Mouse (Mus musculus) hindbrain, embryonic 13.5 days (tissue): Measurements from ENCODE around the gene Zfp523. TPM values are rescaled to one million over a fixed set of nuclear protein-coding genes. Genes with fewer than 3 reads are reported as not detected.

Experiments used
- ATAC-seq: fragments of 200-750 bp; cut with Nextera tagmentation; 2 replicates; pipeline ENCODE4 v1.8.0; 2017; ENCODE audit warnings: moderate TSS enrichment; ENCODE audit not compliant: low FRiP score
- H3K27ac ChIP-seq: fragments of 300-500 bp; sonication (generic); 2 replicates; pipeline ENCODE4 v1.5.1; 2015; ENCODE audit warnings: inconsistent platforms, mild to moderate bottlenecking, moderate library complexity
- H3K27me3 ChIP-seq: fragments of 300-500 bp; sonication (generic); 2 replicates; pipeline ENCODE4 v1.6.1; 2015; ENCODE audit warnings: mild to moderate bottlenecking, inconsistent platforms
- H3K36me3 ChIP-seq: fragments of 300-500 bp; sonication (generic); 2 replicates; pipeline ENCODE4 v1.6.1; 2015; ENCODE audit warnings: mild to moderate bottlenecking, inconsistent platforms
- H3K4me1 ChIP-seq: fragments of 300-500 bp; sonication (generic); replicated peaks from 2 replicates; pipeline ENCODE4 v1.6.1; 2015; ENCODE audit warnings: inconsistent platforms
- H3K4me2 ChIP-seq: fragments of 300-500 bp; sonication (generic); 2 replicates; pipeline ENCODE4 v1.6.1; 2015; ENCODE audit warnings: inconsistent platforms, mild to moderate bottlenecking, moderate library complexity
- H3K4me3 ChIP-seq: fragments of 300-500 bp; sonication (generic); 2 replicates; pipeline ENCODE4 v1.5.1; 2015; ENCODE audit warnings: mild to moderate bottlenecking, inconsistent platforms
- H3K9ac ChIP-seq: fragments of 300-500 bp; sonication (generic); 2 replicates; pipeline ENCODE4 v1.6.1; 2015; ENCODE audit warnings: mild to moderate bottlenecking, inconsistent platforms
- H3K9me3 ChIP-seq: fragments of 300-500 bp; sonication (generic); 2 replicates; pipeline ENCODE4 v1.6.1; 2016; ENCODE audit warnings: inconsistent platforms
- WGBS: fragments of 180-500 bp; shearing (Covaris S2); methylation state at CpG from one replicate; pipeline ENCODE4 v1.1.7; 2015; 5-methylcytosine and 5-hydroxymethylcytosine counted together
- polyA plus RNA-seq: library from polyadenylated mRNA; unstranded; fragments of >200 nt; fragmentation: Nextera tagmentation; extraction: Ambion mirVana; gene quantifications from 2 replicates; pipeline ENCODE4 v1.2.1, GENCODE M21; 2015

The Zfp523 gene
- polyA plus RNA-seq = 40.2 and 41.6 TPM in 2 replicates

- WGBS = under 1% methylated on average over 75 of the region's 82 CpGs
- peak within 1 kb of the TSS; percentile 89 for H3K4me2 ChIP-seq
- peaks cover 71% of the 10 kb centered on the region for H3K4me1 ChIP-seq
- H3K27me3 ChIP-seq = no peaks in the 10 kb centered on the region
- ATAC-seq = peak; percentile 88
- H3K36me3 ChIP-seq = peaks cover 13% of the 10 kb centered on the region; the same call in 1 of the 2 replicates
- peak within 1 kb of the TSS; percentile 86 for H3K4me3 ChIP-seq
- peak within 1 kb of the TSS; percentile 98 for H3K9ac ChIP-seq
- no peaks in the 10 kb centered on the region for H3K9me3 ChIP-seq
- H3K27ac ChIP-seq = peak within 1 kb of the TSS; percentile 95
These were observed at the start of gene Zfp523 for GRCm38 (mm10) chr17:28176775-28177539. Gene Zfp523, plus strand, starts transcription at chr17:28177129.

- no peak for ATAC-seq
- Histone ChIP-seq H3K27ac (no peak overlapping the region), H3K4me1 (peaks cover 12% of the 10 kb centered on the region; the same call in 1 of the 2 replicates), H3K9ac (no peak overlapping the region), H3K27me3 (no peaks in the 10 kb centered on the region), H3K4me3 (no peak overlapping the region), H3K4me2 (no peak overlapping the region), H3K36me3 (no peaks in the 10 kb centered on the region), H3K9me3 (no peaks in the 10 kb centered on the region)
- WGBS = 88% methylated on average over 5 of the region's 5 CpGs
These were observed 47.1 kb upstream of the Zfp523 start for GRCm38 (mm10) chr17:28129796-28130195.

GRCm38 (mm10) chr17:28130391-28131125 is 46.4 kb upstream of the Zfp523 start:
- Histone ChIP-seq H3K4me2 (no peak overlapping the region), H3K9ac (no peak overlapping the region), H3K27me3 (no peaks in the 10 kb centered on the region), H3K4me1 (peaks cover 11% of the 10 kb centered on the region; the same call in 1 of the 2 replicates), H3K36me3 (no peaks in the 10 kb centered on the region), H3K4me3 (no peak overlapping the region), H3K9me3 (no peaks in the 10 kb centered on the region), H3K27ac (no peak overlapping the region)
- no peak for ATAC-seq
- WGBS = 63% methylated on average over 5 of the region's 5 CpGs

GRCm38 (mm10) chr17:28131156-28131555 is 45.8 kb upstream of the Zfp523 start:
- no peak overlapping the region for H3K4me2 ChIP-seq
- H3K27me3 ChIP-seq = no peaks in the 10 kb centered on the region
- H3K36me3 ChIP-seq = no peaks in the 10 kb centered on the region
- peaks cover 14% of the 10 kb centered on the region; the same call in 1 of the 2 replicates for H3K4me1 ChIP-seq
- no peak overlapping the region; the same call in 1 of the 2 replicates for H3K27ac ChIP-seq
- H3K9ac ChIP-seq = 0 out of 2 replicates have a peak overlapping the region, but pooled peaks have one; percentile 29
- H3K4me3 ChIP-seq = no peak overlapping the region
- no peak for ATAC-seq
- H3K9me3 ChIP-seq = no peaks in the 10 kb centered on the region

- H3K27ac ChIP-seq = no peak overlapping the region
- no peak for ATAC-seq
- no peak overlapping the region for H3K4me2 ChIP-seq
- H3K9ac ChIP-seq = no peak overlapping the region
- H3K27me3 ChIP-seq = no peaks in the 10 kb centered on the region
- H3K4me1 ChIP-seq = peaks cover 19% of the 10 kb centered on the region; the same call in 1 of the 2 replicates
- no peaks in the 10 kb centered on the region for H3K36me3 ChIP-seq
- no peak overlapping the region for H3K4me3 ChIP-seq
- WGBS = 4% methylated on average over 14 of the region's 14 CpGs
- H3K9me3 ChIP-seq = no peaks in the 10 kb centered on the region
These were observed 43.7 kb upstream of the Zfp523 start for GRCm38 (mm10) chr17:28133193-28133592.

- H3K36me3 ChIP-seq = no peaks in the 10 kb centered on the region
- H3K4me2 ChIP-seq = no peak overlapping the region
- WGBS = 74% methylated on average over 3 of the region's 3 CpGs
- peaks cover 24% of the 10 kb centered on the region for H3K4me1 ChIP-seq
- H3K27me3 ChIP-seq = peaks cover 7% of the 10 kb centered on the region; the same call in 1 of the 2 replicates
- ATAC-seq = no peak
- no peak overlapping the region for H3K4me3 ChIP-seq
- H3K27ac ChIP-seq = no peak overlapping the region
- no peak overlapping the region for H3K9ac ChIP-seq
- H3K9me3 ChIP-seq = no peaks in the 10 kb centered on the region
These were observed 41.4 kb upstream of the Zfp523 start for GRCm38 (mm10) chr17:28135496-28135895.

GRCm38 (mm10) chr17:28136266-28136665 is 40.7 kb upstream of the Zfp523 start:
- Histone ChIP-seq H3K9me3 (no peaks in the 10 kb centered on the region), H3K4me2 (no peak overlapping the region), H3K27me3 (peaks cover 9% of the 10 kb centered on the region; the same call in 1 of the 2 replicates), H3K27ac (peak overlapping the region; percentile 52), H3K4me3 (no peak overlapping the region), H3K36me3 (no peaks in the 10 kb centered on the region), H3K9ac (no peak overlapping the region), H3K4me1 (peaks cover 30% of the 10 kb centered on the region)
- ATAC-seq = no peak
- WGBS = 32% methylated on average over 5 of the region's 5 CpGs

- no peak overlapping the region for H3K9ac ChIP-seq
- no peak overlapping the region for H3K4me3 ChIP-seq
- no peak overlapping the region for H3K4me2 ChIP-seq
- H3K27me3 ChIP-seq = peaks cover 9% of the 10 kb centered on the region; the same call in 1 of the 2 replicates
- H3K4me1 ChIP-seq = peaks cover 34% of the 10 kb centered on the region
- 88% methylated on average over 8 of the region's 8 CpGs for WGBS
- H3K27ac ChIP-seq = no peak overlapping the region
- H3K9me3 ChIP-seq = no peaks in the 10 kb centered on the region
- no peak for ATAC-seq
- H3K36me3 ChIP-seq = no peaks in the 10 kb centered on the region
These were observed 38.9 kb upstream of the Zfp523 start for GRCm38 (mm10) chr17:28138013-28138412.

- Histone ChIP-seq H3K27me3 (peaks cover 9% of the 10 kb centered on the region; the same call in 1 of the 2 replicates), H3K4me2 (no peak overlapping the region), H3K4me1 (peaks cover 40% of the 10 kb centered on the region), H3K9me3 (no peaks in the 10 kb centered on the region), H3K27ac (no peak overlapping the region), H3K4me3 (no peak overlapping the region), H3K36me3 (no peaks in the 10 kb centered on the region), H3K9ac (no peak overlapping the region)
- WGBS = 69% methylated on average over 9 of the region's 9 CpGs
- no peak for ATAC-seq
These were observed 38.2 kb upstream of the Zfp523 start for GRCm38 (mm10) chr17:28138685-28139084.

- ATAC-seq = no peak
- peaks cover 59% of the 10 kb centered on the region for H3K4me1 ChIP-seq
- H3K27me3 ChIP-seq = peaks cover 9% of the 10 kb centered on the region; the same call in 1 of the 2 replicates
- no peaks in the 10 kb centered on the region for H3K9me3 ChIP-seq
- 18% methylated on average over 13 of the region's 13 CpGs for WGBS
- H3K9ac ChIP-seq = peak overlapping the region; percentile 88
- peak overlapping the region; percentile 93 for H3K27ac ChIP-seq
- H3K4me3 ChIP-seq = peak overlapping the region; percentile 73; the same call in 1 of the 2 replicates
- H3K4me2 ChIP-seq = peak overlapping the region; percentile 85
- no peaks in the 10 kb centered on the region for H3K36me3 ChIP-seq
These were observed 36.3 kb upstream of the Zfp523 start for GRCm38 (mm10) chr17:28140431-28141204.

- no peaks in the 10 kb centered on the region for H3K36me3 ChIP-seq
- H3K27ac ChIP-seq = peak overlapping the region; percentile 93
- peaks cover 62% of the 10 kb centered on the region for H3K4me1 ChIP-seq
- ATAC-seq = peak; percentile 41; the same call in 1 of the 2 replicates
- 0% methylated on average over 15 of the region's 15 CpGs for WGBS
- no peaks in the 10 kb centered on the region for H3K9me3 ChIP-seq
- peak overlapping the region; percentile 88 for H3K9ac ChIP-seq
- H3K27me3 ChIP-seq = peaks cover 9% of the 10 kb centered on the region; the same call in 1 of the 2 replicates
- peak overlapping the region; percentile 73 for H3K4me3 ChIP-seq
- peak overlapping the region; percentile 85 for H3K4me2 ChIP-seq
These were observed 35.7 kb upstream of the Zfp523 start for GRCm38 (mm10) chr17:28141205-28141650.
